Mouse (Mus musculus): ENCODE measurements at regions not wholly inside any gene's neighbourhood (a gene's known extent, or its start where the extent isn't known, plus 50 kb on each side); places are given as distances from the start of the nearest gene placed in this dataset.

GRCm38 (mm10) chr13:70454592-70455390 is 182.6 kb downstream of the Ice1 start:
- Histone ChIP-seq H3K36me3 (no peaks in the 10 kb centered on the region), H3K4me3 (replicated peaks) (no peak overlapping the region), H3K9ac (replicated peaks) (no peak overlapping the region), H3K27ac (replicated peaks) (no peak overlapping the region), H3K9me3 (replicated peaks) (no peaks in the 10 kb centered on the region), H3K4me2 (no peak overlapping the region), H3K27me3 (replicated peaks) (no peaks in the 10 kb centered on the region), H3K4me1 (no peaks in the 10 kb centered on the region)
- ATAC-seq (ENCODE audit: low FRiP score): no peak
- 80% methylated on average over 4 of the region's 4 CpGs for WGBS

- Histone ChIP-seq H3K4me3 (replicated peaks) (no peak overlapping the region), H3K4me2 (no peak overlapping the region), H3K4me1 (no peaks in the 10 kb centered on the region), H3K9ac (replicated peaks) (no peak overlapping the region), H3K27ac (replicated peaks) (no peak overlapping the region), H3K9me3 (replicated peaks) (no peaks in the 10 kb centered on the region), H3K36me3 (no peaks in the 10 kb centered on the region), H3K27me3 (replicated peaks) (no peaks in the 10 kb centered on the region)
- 88% methylated on average over 3 of the region's 3 CpGs for WGBS
- ATAC-seq (ENCODE audit: low FRiP score): no peak
Observed at GRCm38 (mm10) chr13:70458406-70458805, 179.0 kb downstream of the Ice1 start.

- H3K4me3 ChIP-seq (replicated peaks): no peak overlapping the region
- 65% methylated on average over 5 of the region's 5 CpGs for whole genome bisulfite sequencing
- ATAC-seq (ENCODE audit: low FRiP score): no peak
- H3K27ac ChIP-seq (replicated peaks): no peak overlapping the region
- no peak overlapping the region for H3K4me2 ChIP-seq
- no peaks in the 10 kb centered on the region for H3K27me3 ChIP-seq (replicated peaks)
- no peak overlapping the region for H3K9ac ChIP-seq (replicated peaks)
- no peaks in the 10 kb centered on the region for H3K9me3 ChIP-seq (replicated peaks)
- no peaks in the 10 kb centered on the region for H3K36me3 ChIP-seq
- 0 out of 2 replicates have a peak, but pooled peaks cover 2% of the 10 kb centered on the region for H3K4me1 ChIP-seq
Observed at GRCm38 (mm10) chr13:70464996-70465395, 172.4 kb downstream of the Ice1 start.

GRCm38 (mm10) chr13:70474746-70475145 is 162.7 kb downstream of the Ice1 start:
- no peak overlapping the region for H3K4me2 ChIP-seq
- no peaks in the 10 kb centered on the region for H3K9me3 ChIP-seq (replicated peaks)
- no peaks in the 10 kb centered on the region for H3K4me1 ChIP-seq
- no peak for ATAC-seq (ENCODE audit: low FRiP score)
- H3K36me3 ChIP-seq: no peaks in the 10 kb centered on the region
- H3K27me3 ChIP-seq (replicated peaks): no peaks in the 10 kb centered on the region
- no peak overlapping the region for H3K9ac ChIP-seq (replicated peaks)
- 92% methylated on average over 4 of the region's 4 CpGs for WGBS
- no peak overlapping the region for H3K27ac ChIP-seq (replicated peaks)
- H3K4me3 ChIP-seq (replicated peaks): no peak overlapping the region

- 56% methylated on average over 2 of the region's 2 CpGs for WGBS
- Histone ChIP-seq H3K9me3 (replicated peaks) (no peaks in the 10 kb centered on the region), H3K9ac (replicated peaks) (no peak overlapping the region), H3K27me3 (replicated peaks) (no peaks in the 10 kb centered on the region), H3K4me1 (no peaks in the 10 kb centered on the region), H3K27ac (replicated peaks) (no peak overlapping the region), H3K36me3 (no peaks in the 10 kb centered on the region), H3K4me2 (no peak overlapping the region), H3K4me3 (replicated peaks) (no peak overlapping the region)
- no peak for ATAC-seq (ENCODE audit: low FRiP score)
Observed at GRCm38 (mm10) chr13:70475366-70475765, 162.1 kb downstream of the Ice1 start.

GRCm38 (mm10) chr13:70499302-70499701 is 138.1 kb downstream of the Ice1 start:
- Histone ChIP-seq H3K36me3 (no peaks in the 10 kb centered on the region), H3K4me1 (no peaks in the 10 kb centered on the region), H3K4me2 (no peak overlapping the region), H3K27ac (replicated peaks) (no peak overlapping the region), H3K9ac (replicated peaks) (no peak overlapping the region), H3K27me3 (replicated peaks) (no peaks in the 10 kb centered on the region), H3K9me3 (replicated peaks) (no peaks in the 10 kb centered on the region), H3K4me3 (replicated peaks) (no peak overlapping the region)
- WGBS: 64% methylated on average over 4 of the region's 4 CpGs
- ATAC-seq (ENCODE audit: low FRiP score): no peak
